Mouse (Mus musculus) CH12.LX (cell line): Measurements from ENCODE around the gene Tnni3.

Experiments
- CTCF ChIP-seq, 2 experiments: IDR thresholded peaks in 1 of 2; conservative IDR thresholded peaks in 1 of 2; 2 replicates each; pipeline ENCODE4 v1.5.1; 2011 to 2012; ENCODE audit warnings: low read depth in 2 of 2, low read length in 2 of 2, improper control_type of control experiment in 1 of 2, inconsistent platforms in 1 of 2, mild to moderate bottlenecking in 1 of 2, moderate library complexity in 1 of 2
- EP300 ChIP-seq: IDR thresholded peaks from 2 replicates; pipeline ENCODE4 v1.6.1; 2011; ENCODE audit warnings: low read length, improper control_type of control experiment
- HCFC1 ChIP-seq: IDR thresholded peaks from 2 replicates; pipeline ENCODE4 v1.6.1; 2012; ENCODE audit warnings: low read depth, mild to moderate bottlenecking, inconsistent platforms, low read length, improper control_type of control experiment
- KAT2A ChIP-seq: IDR thresholded peaks from 2 replicates; pipeline ENCODE4 v1.6.1; 2012; ENCODE audit warnings: low read length, improper control_type of control experiment, inconsistent platforms; ENCODE audit not compliant: insufficient replicate concordance
- MEF2A ChIP-seq: IDR thresholded peaks from 2 replicates; pipeline ENCODE4 v1.6.1; 2014; ENCODE audit warnings: low read depth, mild to moderate bottlenecking, inconsistent platforms, low read length, improper control_type of control experiment, borderline replicate concordance
- MXI1 ChIP-seq: IDR thresholded peaks from 2 replicates; pipeline ENCODE4 v1.6.1; 2011; ENCODE audit warnings: mild to moderate bottlenecking, low read depth, low read length, improper control_type of control experiment
- MYC ChIP-seq: IDR thresholded peaks from 2 replicates; pipeline ENCODE4 v1.6.1; 2011; ENCODE audit warnings: low read depth, mild to moderate bottlenecking, improper control_type of control experiment, low read length
- ZC3H11A ChIP-seq: IDR thresholded peaks from 2 replicates; pipeline ENCODE4 v1.6.1; 2012; ENCODE audit warnings: low read depth, mild to moderate bottlenecking, inconsistent platforms, low read length, improper control_type of control experiment

DNA sequence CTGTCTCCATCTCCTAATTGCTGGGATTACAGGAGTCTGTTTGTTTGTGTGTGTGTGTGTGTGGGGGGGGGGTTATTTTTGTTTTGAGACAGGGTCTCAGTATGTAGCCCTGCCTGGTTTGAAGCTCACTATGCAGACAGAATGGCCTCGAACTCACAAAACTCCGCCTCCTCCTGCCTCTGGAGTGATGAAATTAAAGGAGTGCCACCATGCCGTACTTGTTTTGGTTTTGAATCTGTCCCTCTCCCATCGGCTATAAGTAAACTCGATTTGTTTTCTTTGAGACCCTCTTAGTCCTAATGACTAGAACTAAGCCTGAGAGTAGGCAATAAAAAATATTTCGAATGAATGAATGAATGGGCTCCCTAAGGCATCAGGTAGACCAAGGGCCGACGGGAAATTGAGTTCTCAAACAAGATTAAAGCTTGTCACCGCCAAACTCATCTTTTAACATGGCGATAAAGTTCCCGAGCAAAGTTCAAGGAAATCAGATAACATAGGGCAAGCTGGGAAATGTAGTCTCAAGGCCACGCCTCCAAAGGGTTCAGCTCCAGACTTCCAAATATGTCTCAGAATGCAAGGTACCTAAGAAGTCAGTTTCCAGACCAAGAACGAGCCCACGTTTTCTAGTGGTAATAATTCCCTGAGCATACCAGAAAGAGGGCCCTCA, 21.5 kb downstream of the Tnni3 start:
- no peak for TF ChIP-seq CTCF (conservative IDR thresholded peaks at IDR 0.05 in 1 of 2, IDR thresholded peaks at IDR 0.05 in 1 of 2; ENCODE audit: low read depth in 2 of 2, low read length in 2 of 2)
- no peak for TF ChIP-seq EP300
- no peak for TF ChIP-seq MXI1
- TF ChIP-seq MEF2A = no peak
- TF ChIP-seq KAT2A = no peak
- TF ChIP-seq MYC = no peak
- TF ChIP-seq ZC3H11A = no peak
- TF ChIP-seq HCFC1 = peak; percentile 85
